Mouse (Mus musculus): ENCODE measurements around the gene Nkd1.

The Nkd1 gene

GRCm38 (mm10) chr8:88538976-88539371 is 17.8 kb downstream of the Nkd1 start:
- DNase-seq (ENCODE audit: low spot score in 2 of 2) = no peak

- no peak for DNase-seq (ENCODE audit: low spot score in 2 of 2)
Measured at GRCm38 (mm10) chr8:88539963-88540362, 18.8 kb downstream of the Nkd1 start.

- no peak for DNase-seq (ENCODE audit: low spot score in 2 of 2)
Measured at GRCm38 (mm10) chr8:88542596-88543213, 21.6 kb downstream of the Nkd1 start.

GRCm38 (mm10) chr8:88544677-88545076 is 23.5 kb downstream of the Nkd1 start:
- no peak for DNase-seq (ENCODE audit: low spot score in 2 of 2)

- no peak for DNase-seq (ENCODE audit: low spot score in 2 of 2)
Measured at GRCm38 (mm10) chr8:88545441-88545840, 24.3 kb downstream of the Nkd1 start.

- DNase-seq (ENCODE audit: low spot score in 2 of 2) = no peak
Measured at GRCm38 (mm10) chr8:88546032-88546732, 25.0 kb downstream of the Nkd1 start.

- no peak for DNase-seq (ENCODE audit: low spot score in 2 of 2)
Measured at GRCm38 (mm10) chr8:88555669-88556068, 34.5 kb downstream of the Nkd1 start.

- no peak for DNase-seq (ENCODE audit: low spot score in 2 of 2)
Measured at GRCm38 (mm10) chr8:88559985-88560473, 38.9 kb downstream of the Nkd1 start.

- DNase-seq (ENCODE audit: low spot score in 2 of 2) = no peak
Measured at GRCm38 (mm10) chr8:88561402-88561801, 40.2 kb downstream of the Nkd1 start.

- no peak for DNase-seq (ENCODE audit: low spot score in 2 of 2)
Measured at GRCm38 (mm10) chr8:88564256-88564903, 43.2 kb downstream of the Nkd1 start.

GRCm38 (mm10) chr8:88566119-88566518 is 45.0 kb downstream of the Nkd1 start:
- DNase-seq (ENCODE audit: low spot score in 2 of 2) = peak in 1 of 2 experiments; percentile 24

- no peak for DNase-seq (ENCODE audit: low spot score in 2 of 2)
Measured at GRCm38 (mm10) chr8:88567314-88568121, 46.4 kb downstream of the Nkd1 start.

- no peak for DNase-seq (ENCODE audit: low spot score in 2 of 2)
Measured at GRCm38 (mm10) chr8:88568211-88568610, 47.1 kb downstream of the Nkd1 start.

- DNase-seq (ENCODE audit: low spot score in 2 of 2) = no peak
Measured at GRCm38 (mm10) chr8:88569366-88569765, 48.2 kb downstream of the Nkd1 start.

- peak; percentile 59 to 76 for DNase-seq (ENCODE audit: low spot score in 2 of 2)
Measured at GRCm38 (mm10) chr8:88570293-88570998, 49.3 kb downstream of the Nkd1 start.

GRCm38 (mm10) chr8:88571434-88572184 is 50.5 kb downstream of the Nkd1 start:
- no peak for DNase-seq (ENCODE audit: low spot score in 2 of 2)

- no peak for DNase-seq (ENCODE audit: low spot score in 2 of 2)
Measured at GRCm38 (mm10) chr8:88572185-88572909, 51.2 kb downstream of the Nkd1 start.

GRCm38 (mm10) chr8:88572941-88573645 is 51.9 kb downstream of the Nkd1 start:
- no peak for DNase-seq (ENCODE audit: low spot score in 2 of 2)

- no peak for DNase-seq (ENCODE audit: low spot score in 2 of 2)
Measured at GRCm38 (mm10) chr8:88574975-88575374, 53.8 kb downstream of the Nkd1 start.

All from spleen, postnatal 4 days (tissue).